Mouse (Mus musculus): ENCODE data around the gene Itsn1.

DNA sequence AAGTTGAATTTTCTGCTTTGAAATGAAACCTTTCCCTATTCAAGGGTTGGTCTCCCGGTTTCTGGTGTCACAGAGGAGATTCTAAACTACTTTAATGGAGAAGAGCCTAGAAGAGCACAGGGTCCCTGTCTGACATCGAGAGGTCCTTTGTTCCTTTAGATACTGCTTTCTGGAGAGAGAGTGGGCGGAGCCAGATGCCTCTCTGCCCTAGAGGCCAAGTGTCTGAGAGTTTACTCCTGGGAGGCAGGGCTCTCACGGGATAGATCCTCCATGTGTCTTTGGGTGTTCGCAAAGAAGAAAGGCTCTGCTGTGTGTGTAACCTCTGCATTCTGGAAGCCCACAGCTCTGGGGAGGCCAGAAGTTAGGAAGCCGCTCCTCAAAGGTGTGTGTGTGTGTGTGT lies 190.0 kb downstream of the Itsn1 start:
- TF ChIP-seq POLR2A (IDR thresholded peaks at IDR 0.05; ENCODE audit: insufficient read depth, low read depth, low read length) (no peak), CTCF (IDR thresholded peaks at IDR 0.05; ENCODE audit: insufficient read depth, low read depth, low read length) (no peak)
